Mouse (Mus musculus) hindlimb bud, embryonic 11.5 days (tissue): ENCODE data around the gene Abcb10.

ENCODE experiments used
- DNase-seq: peaks from one replicate; pipeline ENCODE4 v3.0.0-alpha.2; 2012; ENCODE audit warnings: low read depth, low spot score; ENCODE audit errors: extremely low spot score

Gene Abcb10

GRCm38 (mm10) chr8:123912265-123912664 lies 70.7 kb downstream of the Abcb10 start:
- no peak for DNase-seq

DNA sequence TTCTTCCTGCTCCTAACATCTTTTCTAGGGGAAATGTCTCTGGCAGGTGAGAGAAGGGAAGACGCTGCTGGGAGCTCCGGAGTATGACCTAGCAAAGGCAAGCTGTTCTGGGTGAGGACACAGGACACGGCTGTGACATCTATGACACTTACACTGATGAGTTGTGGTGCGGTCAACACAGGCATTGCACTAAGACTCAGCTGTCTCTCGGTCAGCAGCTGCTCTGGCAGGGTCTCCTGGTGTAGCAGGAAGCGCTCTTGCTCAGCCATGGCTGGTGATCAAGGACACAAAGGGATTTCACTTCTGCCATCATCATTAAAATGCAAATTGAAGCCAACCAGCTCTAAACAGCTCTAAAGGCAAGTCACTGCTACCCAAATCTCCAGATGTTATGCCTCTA lies 75.3 kb downstream of the Abcb10 start:
- DNase-seq: no peak

GRCm38 (mm10) chr8:123902653-123903052 lies 80.3 kb downstream of the Abcb10 start:
- DNase-seq: no peak
